ENCODE assay signal across 9 mouse cellular contexts in genomic region chr1:82291930-82292712, GRCm38 (mm10). TPM values are rescaled to one million over a fixed set of nuclear protein-coding genes. Genes with fewer than 3 reads are reported as not detected.
A peak's percentile ranks its signal among the peaks of the same experiment; 100 is the strongest.
DNase-seq lines count a peak whose midpoint lies in the region; ATAC-seq and TF ChIP-seq lines count a peak whose summit lies in the region.
"Had no signal": no experiment of that assay in that cellular context is flagged by ENCODE, and none has a peak within 500 bp of the region (broad histone marks: within the 10 kb centered on the region; RNA-seq: fewer than 3 reads in every experiment).

No protein-coding gene starts in this region.

- DNase-seq in neural tube, embryonic 11.5 days (ENCODE audit: low spot score) = no peak
- DNase-seq in neural tube, embryonic 10.5 days (ENCODE audit: extremely low spot score, low spot score) = no peak
- DNase-seq in limb, embryonic 14.5 days (ENCODE audit: low spot score) = no peak
- DNase-seq in left cerebral cortex, adult 8-10 months (ENCODE audit: low spot score in 2 of 2) = no peak
- DNase-seq in gastrocnemius, postnatal 36 days = no peak

- WGBS in neural tube, embryonic 11.5 days = 1% methylated on average over 23 of the region's 23 CpGs
- WGBS in limb, embryonic 14.5 days = 2% methylated on average over 23 of the region's 23 CpGs
- under 1% methylated on average over 23 of the region's 23 CpGs for WGBS in stomach, embryonic 15.5 days

- peak overlapping the region; percentile 78 for H3K9ac ChIP-seq in neural tube, embryonic 11.5 days (ENCODE audit: low read length)
- peak overlapping the region; percentile 76 for H3K9ac ChIP-seq in limb, embryonic 14.5 days (ENCODE audit: low read depth, low read length, severe bottlenecking)
- peak overlapping the region; percentile 74; the same call in 1 of the 2 replicates for H3K9ac ChIP-seq in stomach, embryonic 15.5 days

- H3K4me2 ChIP-seq in neural tube, embryonic 11.5 days (ENCODE audit: low read depth) = peak overlapping the region; percentile 91
- H3K4me2 ChIP-seq in limb, embryonic 14.5 days (replicated peaks; ENCODE audit: low read depth, low read length, severe bottlenecking) = peak overlapping the region; percentile 88
- H3K4me2 ChIP-seq in stomach, embryonic 15.5 days = peak overlapping the region; percentile 88

- intact Hi-C loops in gastrocnemius, postnatal 36 days (cut with DNase I) = loop anchor here (1.0 to 5.0 kb wide), 4 partner anchors 140 to 605 kb away; no protein-coding TSS in a partner anchor

- H3K27ac ChIP-seq in neural tube, embryonic 11.5 days (ENCODE audit: low read depth, low read length) = peak overlapping the region; percentile 96
- peak overlapping the region; percentile 88 for H3K27ac ChIP-seq in limb, embryonic 14.5 days (replicated peaks; ENCODE audit: low read depth, low read length)
- peak overlapping the region; percentile 97 for H3K27ac ChIP-seq in stomach, embryonic 15.5 days

- H3K27me3 ChIP-seq in erythroblast, embryonic 14.5 days (ENCODE audit: control insufficient read depth) = peaks cover 91% of the 10 kb centered on the region
- no peaks in the 10 kb centered on the region for H3K27me3 ChIP-seq in neural tube, embryonic 11.5 days (ENCODE audit: control insufficient read depth, insufficient read depth, low read length)
- H3K27me3 ChIP-seq in limb, embryonic 14.5 days (ENCODE audit: control insufficient read depth, insufficient read depth, low read length) = no peaks in the 10 kb centered on the region
- no peaks in the 10 kb centered on the region for H3K27me3 ChIP-seq in stomach, embryonic 15.5 days (replicated peaks)

- H3K36me3 ChIP-seq in erythroblast, embryonic 14.5 days (ENCODE audit: control insufficient read depth) = peaks cover 8% of the 10 kb centered on the region; the same call in 1 of the 2 replicates
- H3K36me3 ChIP-seq in neural tube, embryonic 11.5 days (ENCODE audit: control insufficient read depth, insufficient read depth, low read length) = peaks cover 7% of the 10 kb centered on the region
- H3K36me3 ChIP-seq in limb, embryonic 14.5 days (ENCODE audit: control insufficient read depth, insufficient read depth, low read length) = peaks cover 22% of the 10 kb centered on the region
- peaks cover 7% of the 10 kb centered on the region; the same call in 1 of the 2 replicates for H3K36me3 ChIP-seq in stomach, embryonic 15.5 days

- H3K4me3 ChIP-seq in erythroblast, embryonic 14.5 days (replicated peaks) = peak overlapping the region; percentile 58
- H3K4me3 ChIP-seq in neural tube, embryonic 11.5 days (ENCODE audit: low read depth, low read length) = peak overlapping the region; percentile 59
- peak overlapping the region; percentile 56 for H3K4me3 ChIP-seq in limb, embryonic 14.5 days (replicated peaks; ENCODE audit: low read length)
- peak overlapping the region; percentile 71 for H3K4me3 ChIP-seq in stomach, embryonic 15.5 days (replicated peaks)

- no peak for TF ChIP-seq POLR2A in limb, embryonic 14.5 days (IDR thresholded peaks at IDR 0.05; ENCODE audit: borderline replicate concordance, extremely low read depth, insufficient read depth, insufficient read length)

- H3K9me3 ChIP-seq in erythroblast, embryonic 14.5 days (ENCODE audit: control insufficient read depth, low read length) = peaks cover 6% of the 10 kb centered on the region
- H3K9me3 ChIP-seq in neural tube, embryonic 11.5 days (ENCODE audit: control insufficient read depth, low read length) = no peaks in the 10 kb centered on the region
- no peaks in the 10 kb centered on the region for H3K9me3 ChIP-seq in limb, embryonic 14.5 days (ENCODE audit: control insufficient read depth, low read length)
- H3K9me3 ChIP-seq in stomach, embryonic 15.5 days = no peaks in the 10 kb centered on the region

- H3K4me1 ChIP-seq in erythroblast, embryonic 14.5 days (ENCODE audit: control insufficient read depth) = no peaks in the 10 kb centered on the region; the same call in 1 of the 2 replicates
- peaks cover 16% of the 10 kb centered on the region for H3K4me1 ChIP-seq in neural tube, embryonic 11.5 days (ENCODE audit: control insufficient read depth, insufficient read depth, low read length)
- H3K4me1 ChIP-seq in limb, embryonic 14.5 days (ENCODE audit: control insufficient read depth, insufficient read depth, low read length) = peaks cover 26% of the 10 kb centered on the region
- peaks cover 30% of the 10 kb centered on the region; the same call in 1 of the 2 replicates for H3K4me1 ChIP-seq in stomach, embryonic 15.5 days

- no peak for ATAC-seq in erythroblast, adult 5-6 weeks (replicated peaks; ENCODE audit: low FRiP score, poor library complexity, severe bottlenecking)
- ATAC-seq in neural tube, embryonic 11.5 days (ENCODE audit: insufficient read depth, low FRiP score, low TSS enrichment) = peak; percentile 5; the same call in 1 of the 2 replicates
- ATAC-seq in limb, embryonic 14.5 days (ENCODE audit: low FRiP score, low read depth) = no peak
- no peak for ATAC-seq in stomach, embryonic 15.5 days (ENCODE audit: insufficient read depth, low FRiP score, low read depth)

RNA-seq across cellular contexts. Expression of gene Irs1, which starts 0.9 kb away (rescaled TPM):
- polyA plus RNA-seq in erythroblast, embryonic 14.5 days (2012) = 0.01 TPM in 1 of 2 replicates, not detected in the other
- 0.42 TPM in 1 of 2 replicates, not detected in the other for total RNA-seq in erythroblast, adult 5-6 weeks (2015; ENCODE audit: low replicate concordance)
- total RNA-seq in erythroblast, adult 5-6 weeks (2017; ENCODE audit: low replicate concordance) = not detected in 2 replicates
- polyA plus RNA-seq in neural tube, embryonic 11.5 days (2014; fragmentation: Nextera tagmentation; extraction: Ambion mirVana) = 11.5 TPM in 2 replicates
- 19.7 and 26.1 TPM in 2 replicates for polyA plus RNA-seq in limb, embryonic 14.5 days (2012; rRNA removed)
- polyA plus RNA-seq in limb, embryonic 14.5 days (2014; fragmentation: Nextera tagmentation; extraction: Ambion mirVana) = 11.8 and 13.8 TPM in 2 replicates
- polyA plus RNA-seq in stomach, embryonic 15.5 days (2015; fragmentation: Nextera tagmentation; extraction: Ambion mirVana) = 4.4 and 4.6 TPM in 2 replicates
- total RNA-seq in left cerebral cortex, adult 8-10 months (2022) = 10 to 100 TPM; 14.2 to 15.8 (median 14.9) TPM
- 10 to 100 TPM; 46.4 to 49.6 TPM for total RNA-seq in gastrocnemius, postnatal 36 days (2021)

RNA-seq across cellular contexts. Expression of gene Rhbdd1, which starts 24.1 kb away (rescaled TPM):
- polyA plus RNA-seq in erythroblast, embryonic 14.5 days (2012) = 0.13 and 0.15 TPM in 2 replicates
- total RNA-seq in erythroblast, adult 5-6 weeks (2015; ENCODE audit: low replicate concordance) = 3.6 and 5.2 TPM in 2 replicates
- 4.6 and 7.6 TPM in 2 replicates for total RNA-seq in erythroblast, adult 5-6 weeks (2017; ENCODE audit: low replicate concordance)
- polyA plus RNA-seq in neural tube, embryonic 11.5 days (2014; fragmentation: Nextera tagmentation; extraction: Ambion mirVana) = 7.9 and 10.3 TPM in 2 replicates
- polyA plus RNA-seq in limb, embryonic 14.5 days (2012; rRNA removed) = 7.2 and 8.7 TPM in 2 replicates
- 6.1 and 7.0 TPM in 2 replicates for polyA plus RNA-seq in limb, embryonic 14.5 days (2014; fragmentation: Nextera tagmentation; extraction: Ambion mirVana)
- polyA plus RNA-seq in stomach, embryonic 15.5 days (2015; fragmentation: Nextera tagmentation; extraction: Ambion mirVana) = 10.7 and 11.2 TPM in 2 replicates
- 10 to 100 TPM in 1 of 4 experiments, 1 to 10 TPM in 3; 8.5 to 10.5 (median 9.4) TPM for total RNA-seq in left cerebral cortex, adult 8-10 months (2022)
- total RNA-seq in gastrocnemius, postnatal 36 days (2021) = 1 to 10 TPM; 6.4 to 7.7 TPM

RNA-seq across cellular contexts. Expression of gene Gm9747, which starts 59.2 kb away (rescaled TPM):
- not detected in 2 replicates for polyA plus RNA-seq in erythroblast, embryonic 14.5 days (2012)
- total RNA-seq in erythroblast, adult 5-6 weeks (2015; ENCODE audit: low replicate concordance) = not detected in 2 replicates
- total RNA-seq in erythroblast, adult 5-6 weeks (2017; ENCODE audit: low replicate concordance) = not detected in 2 replicates
- polyA plus RNA-seq in neural tube, embryonic 11.5 days (2014; fragmentation: Nextera tagmentation; extraction: Ambion mirVana) = 32.4 and 36.1 TPM in 2 replicates
- 0.15 and 0.19 TPM in 2 replicates for polyA plus RNA-seq in limb, embryonic 14.5 days (2012; rRNA removed)
- polyA plus RNA-seq in limb, embryonic 14.5 days (2014; fragmentation: Nextera tagmentation; extraction: Ambion mirVana) = 44.9 and 45.2 TPM in 2 replicates
- 13.4 and 13.7 TPM in 2 replicates for polyA plus RNA-seq in stomach, embryonic 15.5 days (2015; fragmentation: Nextera tagmentation; extraction: Ambion mirVana)
- not detected for total RNA-seq in left cerebral cortex, adult 8-10 months (2022)
- not detected for total RNA-seq in gastrocnemius, postnatal 36 days (2021)
- polyA plus RNA-seq: large intestine, adult 2 months had no signal
